Mouse (Mus musculus) gastrocnemius, adult 18-20 months (tissue): Measurements from ENCODE around the gene Alyref. TPM values are rescaled to one million over a fixed set of nuclear protein-coding genes. Genes with fewer than 3 reads are reported as not detected.
"Not testable (repeated sequence)": the region's sequence is repeated elsewhere in the genome, so short reads cannot be mapped to it uniquely, and the experiment has no call there.

ENCODE experiments used
- DNase-seq: peaks from one replicate; pipeline ENCODE4 v3.0.0; 2021; ENCODE audit warnings: low spot score
- total RNA-seq, 2 experiments: library from RNA; stranded (reverse); gene quantifications; 2 replicates each; pipeline ENCODE4 v1.2.3; 2021

Gene Alyref
- total RNA-seq, 2 experiments from 2014 or later, result 42.8 to 48.6 TPM

- DNase-seq, result no peak
These were observed 23.9 kb downstream of the Alyref start for GRCm38 (mm10) chr11:120574278-120574600.

DNA sequence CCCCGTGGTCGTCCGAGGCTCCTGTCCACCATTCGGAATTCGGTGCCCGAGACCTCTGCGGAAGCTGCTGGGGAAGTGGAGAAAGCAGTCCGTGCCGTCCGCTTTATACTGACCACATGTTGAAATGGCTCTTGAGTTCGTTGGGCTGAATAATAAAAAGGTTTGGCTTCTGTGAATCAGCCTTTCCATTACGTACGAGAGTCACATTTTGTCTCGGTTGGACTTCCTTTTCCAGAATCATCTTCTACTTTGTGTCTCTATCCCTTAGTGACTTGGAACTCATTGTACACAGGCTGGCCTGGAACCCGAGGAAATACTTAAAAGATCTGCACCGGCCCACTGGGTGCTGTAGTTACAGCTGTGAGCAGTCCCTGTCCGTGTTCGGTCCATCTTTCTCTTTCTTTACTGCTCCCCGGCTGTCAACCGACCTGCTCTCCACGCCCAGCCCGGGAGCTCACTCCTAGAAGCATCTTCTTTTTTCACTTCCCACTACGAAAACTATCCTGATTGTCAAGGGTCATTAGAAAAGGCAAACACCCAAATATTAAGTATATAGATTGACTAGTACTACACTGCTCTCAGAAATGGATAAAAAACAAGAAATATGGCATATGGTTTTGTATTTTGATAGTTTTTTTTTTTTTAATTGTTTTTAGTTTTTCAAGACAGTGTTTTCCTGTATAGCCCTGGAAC lies 24.4 kb downstream of the Alyref start:
- DNase-seq, result no peak

- peak; percentile 100 for DNase-seq
These were observed 25.2 kb downstream of the Alyref start, which contains the start of gene P4hb for GRCm38 (mm10) chr11:120572752-120573584. Gene P4hb (minus strand): TSS chr11:120573253.

DNA sequence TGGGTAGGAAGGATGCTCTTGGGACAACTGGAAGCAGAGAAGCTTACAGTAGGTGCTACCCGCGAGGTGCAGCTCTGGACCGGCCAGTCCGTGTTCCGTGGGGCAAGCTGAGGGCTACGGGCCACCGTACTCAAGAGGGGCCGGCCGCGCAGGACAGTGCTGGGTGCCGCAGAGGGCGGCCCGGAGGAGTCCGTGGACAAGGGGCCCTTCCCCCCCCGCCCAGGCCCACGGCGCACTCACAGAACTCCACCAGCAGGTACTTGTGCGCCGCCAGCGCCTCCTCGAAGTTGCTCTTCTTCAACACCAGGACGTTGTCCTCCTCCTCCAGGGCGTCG lies 25.8 kb downstream of the Alyref start:
- no peak for DNase-seq

GRCm38 (mm10) chr11:120571754-120572416 lies 26.3 kb downstream of the Alyref start:
- no peak for DNase-seq

DNA sequence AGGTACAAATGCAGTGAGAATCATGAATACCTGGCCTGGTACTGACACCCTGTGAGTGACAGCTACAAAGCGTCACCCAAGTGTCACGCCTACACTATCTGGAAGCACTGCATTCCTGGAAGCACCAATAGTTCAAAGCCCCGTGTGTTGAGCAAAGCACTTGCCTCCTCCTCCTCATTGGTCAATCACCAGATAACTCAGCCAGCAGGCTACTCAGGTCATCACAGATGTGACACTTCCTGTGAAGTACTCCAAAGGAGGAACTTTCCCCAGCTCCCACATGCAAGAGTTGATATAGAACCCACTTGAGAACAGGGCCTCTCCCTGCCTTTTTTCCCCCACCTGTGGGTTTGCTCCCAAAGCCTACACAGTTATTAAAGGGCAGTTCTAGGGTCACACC lies 27.0 kb downstream of the Alyref start:
- DNase-seq, result no peak

DNA sequence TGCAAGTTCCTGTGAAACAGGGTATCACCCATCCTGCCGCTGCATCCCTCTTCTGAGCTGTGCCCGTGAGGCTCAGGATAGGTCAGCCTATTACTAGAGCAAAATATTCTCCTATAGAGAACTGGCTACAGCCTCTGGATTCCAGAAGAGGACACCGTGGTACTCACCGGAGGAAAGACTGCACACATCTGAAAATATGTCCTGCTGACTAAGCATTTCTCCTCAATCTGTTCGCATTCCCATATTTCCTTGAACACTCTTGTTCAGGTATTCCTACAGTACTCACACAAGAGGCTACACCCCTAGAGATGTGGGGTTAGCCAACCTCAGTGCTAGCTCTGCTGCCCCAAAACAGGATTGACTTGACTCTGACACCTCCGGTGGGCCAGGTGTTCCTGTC lies 29.8 kb downstream of the Alyref start:
- no peak for DNase-seq

DNA sequence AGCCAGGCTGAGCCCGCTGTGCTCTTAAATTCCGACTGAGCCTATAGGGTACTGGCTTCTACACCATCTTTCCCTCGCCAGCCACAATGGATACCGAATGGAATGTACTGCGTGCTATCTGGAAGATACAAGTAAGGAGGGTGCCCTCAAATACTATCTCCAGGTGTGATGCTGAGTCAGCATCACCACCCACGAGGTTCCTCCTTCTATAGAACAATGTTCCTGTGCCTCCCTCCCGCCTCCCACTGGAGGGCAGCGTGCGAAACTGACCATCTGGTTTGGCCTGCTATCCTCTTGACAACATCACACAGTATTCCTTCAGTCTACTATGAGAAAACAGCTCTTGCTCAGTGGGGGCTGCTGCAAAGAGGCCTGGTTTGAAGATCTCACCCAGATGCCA lies 33.1 kb downstream of the Alyref start:
- no peak for DNase-seq

- no peak for DNase-seq
These were observed 35.2 kb downstream of the Alyref start for GRCm38 (mm10) chr11:120562949-120563348.

- no peak for DNase-seq
These were observed 37.0 kb downstream of the Alyref start for GRCm38 (mm10) chr11:120560952-120561728.

DNA sequence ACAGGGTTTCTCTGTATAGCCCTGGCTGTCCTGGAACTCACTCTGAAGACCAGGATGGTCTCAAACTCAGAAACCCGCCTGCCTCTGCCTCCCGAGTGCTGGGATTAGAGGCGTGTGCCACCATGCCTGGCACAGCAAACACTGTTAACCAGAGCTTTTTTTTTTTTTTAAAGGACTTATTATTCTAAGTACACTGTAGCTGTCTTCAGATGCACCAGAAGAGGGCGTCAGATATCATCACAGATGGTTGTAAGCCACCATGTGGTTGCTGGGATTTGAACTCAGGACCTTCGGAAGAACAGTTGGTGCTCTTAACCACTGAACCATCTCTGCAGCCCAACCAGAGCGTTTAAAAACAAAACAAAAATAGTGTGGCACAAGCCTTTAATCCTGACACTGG lies 39.3 kb downstream of the Alyref start:
- not testable (repeated sequence) for DNase-seq

DNA sequence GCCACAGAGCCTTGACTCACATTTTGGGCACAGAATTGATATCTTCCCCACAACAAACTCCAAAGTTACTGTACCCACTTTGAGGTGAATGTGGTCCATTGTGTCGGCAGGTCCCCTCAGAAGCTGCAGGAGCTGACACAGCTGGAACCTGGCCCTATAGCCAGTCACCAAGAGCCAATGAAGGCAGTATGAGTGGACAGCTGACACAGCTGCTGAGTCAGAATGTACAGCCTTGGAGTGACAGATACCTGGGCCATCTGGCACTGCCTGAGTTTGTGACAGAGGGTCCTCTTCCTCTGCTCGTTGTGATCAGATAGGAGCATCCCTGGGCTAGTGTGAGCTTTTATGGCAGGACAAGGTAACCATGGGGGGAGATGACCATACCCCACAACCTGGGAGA lies 42.9 kb downstream of the Alyref start:
- peak; percentile 34 for DNase-seq

- peak; percentile 55 for DNase-seq
These were observed 43.3 kb downstream of the Alyref start for GRCm38 (mm10) chr11:120554834-120555233.

GRCm38 (mm10) chr11:120552736-120553135 lies 45.4 kb downstream of the Alyref start:
- DNase-seq, result no peak

GRCm38 (mm10) chr11:120550810-120551440 lies 47.2 kb downstream of the Alyref start, which contains the start of gene Ppp1r27:
Gene Ppp1r27 (minus strand): TSS chr11:120551132.
- DNase-seq, result peak; percentile 85

GRCm38 (mm10) chr11:120549986-120550809 lies 48.0 kb downstream of the Alyref start:
- peak; percentile 64 for DNase-seq

DNA sequence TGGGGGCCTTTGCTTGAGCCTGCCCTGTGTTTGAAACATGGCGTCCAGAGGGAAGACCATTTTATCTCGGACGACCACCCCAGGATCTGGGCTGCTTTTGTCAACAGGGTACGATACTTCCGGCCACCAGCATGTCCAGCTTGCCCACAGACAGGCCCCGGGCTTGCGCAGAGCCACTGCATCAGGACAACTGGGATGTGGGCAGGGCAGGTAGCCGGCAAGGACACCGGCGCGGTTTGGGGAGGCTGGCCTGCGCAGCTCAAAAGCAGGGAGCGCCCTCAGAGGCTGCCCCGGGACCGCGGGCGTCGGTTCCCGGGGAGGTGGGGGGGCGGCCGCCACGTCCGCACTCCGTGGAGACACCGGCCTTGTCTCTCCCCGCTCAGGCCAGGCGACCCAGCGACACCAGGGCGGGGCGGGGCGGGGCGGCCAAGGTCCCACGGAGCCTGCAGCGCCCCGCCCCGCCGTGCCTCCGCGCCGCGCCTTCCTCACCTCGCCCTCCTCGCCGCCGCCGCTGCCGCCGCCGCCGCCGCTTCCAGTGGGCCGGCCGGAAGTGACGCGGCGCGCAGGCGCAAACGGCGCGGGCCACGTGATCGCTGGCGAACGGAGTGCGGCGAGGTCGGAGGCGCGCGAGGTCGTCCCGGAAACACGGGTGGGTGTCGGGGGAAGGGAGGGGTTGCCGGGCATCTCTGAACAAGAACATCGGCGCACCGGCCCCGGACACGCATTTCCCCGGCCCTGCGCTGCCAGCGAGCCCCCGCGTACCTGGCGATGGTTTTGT lies 48.8 kb downstream of the Alyref start, which contains the start of gene Mcrip1:
Mcrip1 (minus strand) TSS at position 560 of the 778 bp plus-strand sequence.
- DNase-seq, result peak; percentile 94

DNA sequence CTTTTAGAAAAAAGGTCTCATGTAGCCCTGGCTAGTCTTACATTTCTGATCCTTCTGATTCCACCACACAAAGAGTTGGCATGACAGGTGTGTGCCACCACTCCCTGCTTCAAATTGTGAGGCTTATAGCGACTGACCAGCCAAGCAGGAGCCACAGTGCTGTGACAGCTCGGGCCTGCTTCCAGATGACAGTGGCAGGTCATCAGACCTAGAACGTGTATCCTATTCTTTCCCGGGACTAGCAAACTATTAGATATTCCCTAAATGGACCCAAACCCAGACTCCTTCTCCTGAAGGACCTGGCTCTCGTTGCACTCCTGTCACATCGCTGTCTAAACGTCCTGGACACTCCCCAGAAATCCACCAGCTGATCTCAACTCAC lies 49.4 kb downstream of the Alyref start:
- DNase-seq, result peak; percentile 20

DNA sequence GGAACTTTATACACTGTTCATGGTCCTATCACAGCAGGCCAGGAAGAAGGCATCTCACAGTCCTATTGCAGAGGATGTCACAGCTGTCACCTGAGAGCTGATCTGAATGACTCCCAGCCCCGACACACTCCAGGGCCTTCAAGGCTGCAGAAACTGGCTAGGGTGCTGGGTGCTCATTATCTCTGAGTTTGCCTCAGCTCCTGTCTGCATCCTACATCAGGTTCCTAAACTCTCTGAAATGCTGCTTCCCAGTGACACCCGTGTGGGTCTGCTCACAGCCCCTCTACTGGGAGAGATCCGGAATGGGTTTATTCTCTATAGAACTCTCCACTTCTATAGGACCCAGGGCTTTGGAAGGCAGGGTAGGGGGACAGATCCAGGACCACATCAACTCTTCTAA lies 50.0 kb downstream of the Alyref start:
- DNase-seq, result no peak
